Mouse (Mus musculus) thymus, adult 2 months (tissue): ENCODE results near the gene Peli1.

Experiments used
- CTCF ChIP-seq: fragments of 200-500 bp; IDR thresholded peaks from 2 replicates; pipeline ENCODE4 v1.5.1; 2012; ENCODE audit warnings: mild to moderate bottlenecking, control low read depth, low read length, moderate library complexity, borderline replicate concordance; ENCODE audit not compliant: control insufficient read depth, poor library complexity, insufficient read depth; ENCODE audit errors: extremely low read depth
- POLR2A ChIP-seq: fragments of 200-500 bp; IDR thresholded peaks from 2 replicates; pipeline ENCODE4 v1.6.1; 2012; ENCODE audit warnings: mild to moderate bottlenecking, low read length, control low read depth, moderate library complexity; ENCODE audit not compliant: control insufficient read depth, poor library complexity, insufficient read depth; ENCODE audit errors: extremely low read depth

DNA sequence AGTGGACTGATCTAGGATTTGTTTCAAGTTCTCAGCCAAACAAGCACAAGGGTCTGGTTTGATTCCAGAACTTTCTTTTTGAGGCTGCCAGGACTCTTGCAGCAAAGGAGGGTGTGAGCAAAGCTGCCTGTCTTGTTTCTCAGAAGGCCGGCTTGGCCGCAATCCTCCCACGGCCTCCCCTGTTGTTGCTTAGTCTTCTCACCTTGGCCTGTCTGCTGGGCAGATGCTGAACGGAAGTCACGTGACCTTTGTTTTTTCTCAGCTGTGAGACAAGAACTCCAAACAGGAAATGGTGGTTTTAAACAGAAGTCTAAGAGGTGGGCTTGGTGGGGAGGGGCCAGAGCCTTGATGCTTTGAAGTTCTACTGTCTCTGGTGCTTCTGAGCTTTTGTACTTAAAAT is 83.3 kb downstream of the Peli1 start:
- TF ChIP-seq CTCF (no peak), POLR2A (peak; percentile 92)
